Mouse (Mus musculus) fat pad, adult 2 months (tissue): ENCODE results near the gene St3gal5.

Source experiments
- DNase-seq: peaks from one replicate; pipeline ENCODE4 v3.0.0-alpha.2; 2011; ENCODE audit warnings: low read depth, low spot score; ENCODE audit errors: extremely low read depth

St3gal5 gene

DNA sequence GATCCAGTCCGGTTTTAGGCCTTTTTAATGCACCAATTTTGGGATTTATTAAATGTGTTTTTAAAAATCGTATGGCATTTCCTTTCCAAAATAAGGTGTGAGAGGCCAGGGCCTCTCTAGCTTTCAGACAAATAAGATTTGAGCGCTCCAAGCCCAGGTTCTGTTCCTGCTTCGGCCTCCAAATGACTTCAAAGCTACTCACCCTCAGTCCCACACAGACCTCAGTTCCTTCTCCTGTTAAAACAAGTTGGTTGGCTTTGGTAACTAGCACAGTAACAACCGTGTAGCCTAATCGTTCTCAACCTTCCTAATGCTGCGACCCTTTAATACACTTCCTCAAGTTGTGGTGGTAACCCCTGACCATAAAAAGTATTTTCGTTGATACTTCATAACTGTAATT, 723 bp upstream of the St3gal5 start:
- no peak for DNase-seq

DNA sequence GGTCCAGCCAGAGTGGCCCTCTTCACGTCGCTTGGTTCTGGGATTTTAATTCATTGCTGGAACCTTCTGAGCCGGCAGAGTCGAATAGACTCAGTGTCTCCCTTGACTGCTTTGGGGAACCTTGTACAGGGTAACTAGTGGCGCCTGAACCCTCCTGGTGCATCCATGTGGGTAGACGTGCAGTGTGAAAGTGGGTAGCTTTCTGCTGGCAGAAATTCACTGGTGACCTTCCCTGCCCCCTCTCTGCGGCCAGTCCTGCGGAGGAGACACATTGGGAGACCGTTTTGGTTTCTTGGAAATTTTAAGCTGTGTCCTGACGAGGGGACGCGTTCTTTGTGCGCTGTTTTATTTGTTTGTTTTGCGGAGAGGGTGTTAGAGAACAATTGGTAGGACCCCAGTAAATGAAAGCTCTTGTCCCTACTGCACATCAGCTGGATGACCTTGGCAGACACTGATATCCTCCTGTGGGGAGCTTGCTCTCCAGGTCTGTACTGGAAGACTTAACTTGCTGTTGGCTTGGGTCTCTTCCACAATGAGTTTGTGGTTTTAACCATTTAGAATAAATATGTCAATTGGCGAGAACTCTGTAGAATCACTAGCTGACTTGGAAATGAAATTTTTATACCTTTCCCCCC, 746 bp downstream of the St3gal5 start:
- no peak for DNase-seq

- DNase-seq = no peak
Measured at GRCm38 (mm10) chr6:72098691-72099090, 1.3 kb downstream of the St3gal5 start.

DNA sequence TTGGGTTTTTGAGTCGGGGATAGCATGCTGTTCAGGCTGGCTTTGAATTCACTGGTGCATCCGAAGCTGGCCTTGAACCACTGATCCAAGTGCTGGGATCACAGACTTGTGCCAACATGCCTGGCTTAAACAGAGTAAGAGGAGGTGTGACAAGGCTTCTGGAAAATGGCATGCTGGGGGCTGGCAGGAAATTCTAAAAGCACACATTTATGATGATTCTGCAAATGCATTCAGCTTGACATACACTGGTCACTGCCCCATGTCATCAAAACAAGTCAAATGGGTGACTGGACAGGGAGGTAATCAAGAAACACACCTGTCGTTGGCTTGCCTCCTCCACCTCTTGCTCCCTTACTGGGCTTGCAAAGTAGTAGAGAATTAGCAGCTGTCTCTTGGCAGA, 1.9 kb downstream of the St3gal5 start:
- DNase-seq = no peak

GRCm38 (mm10) chr6:72100171-72100570, 2.8 kb downstream of the St3gal5 start:
- DNase-seq = no peak

- no peak for DNase-seq
Measured at GRCm38 (mm10) chr6:72100939-72101338, 3.5 kb downstream of the St3gal5 start.

DNA sequence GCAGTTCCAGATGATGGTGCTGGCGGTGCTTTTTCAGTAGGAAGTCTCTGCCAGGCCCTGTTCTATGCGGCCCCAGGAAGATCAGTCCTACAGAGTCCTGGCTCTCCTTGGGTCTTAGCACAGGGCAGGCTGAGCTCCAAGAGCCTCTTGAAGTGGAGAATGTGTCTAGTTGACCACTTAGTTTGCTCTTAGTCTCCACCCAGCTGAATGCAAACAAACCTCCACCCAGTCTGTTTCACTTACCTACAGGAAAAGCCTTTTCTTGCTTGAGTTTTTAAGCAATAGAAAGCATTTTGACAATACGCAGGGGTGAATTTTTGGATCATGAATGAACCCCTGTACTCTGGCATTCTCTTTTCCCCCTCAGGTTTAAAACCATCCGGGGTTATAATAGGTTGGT, 4.0 kb downstream of the St3gal5 start:
- no peak for DNase-seq

GRCm38 (mm10) chr6:72102066-72102465, 4.7 kb downstream of the St3gal5 start:
- DNase-seq = no peak

GRCm38 (mm10) chr6:72104534-72104933, 7.1 kb downstream of the St3gal5 start:
- no peak for DNase-seq

DNA sequence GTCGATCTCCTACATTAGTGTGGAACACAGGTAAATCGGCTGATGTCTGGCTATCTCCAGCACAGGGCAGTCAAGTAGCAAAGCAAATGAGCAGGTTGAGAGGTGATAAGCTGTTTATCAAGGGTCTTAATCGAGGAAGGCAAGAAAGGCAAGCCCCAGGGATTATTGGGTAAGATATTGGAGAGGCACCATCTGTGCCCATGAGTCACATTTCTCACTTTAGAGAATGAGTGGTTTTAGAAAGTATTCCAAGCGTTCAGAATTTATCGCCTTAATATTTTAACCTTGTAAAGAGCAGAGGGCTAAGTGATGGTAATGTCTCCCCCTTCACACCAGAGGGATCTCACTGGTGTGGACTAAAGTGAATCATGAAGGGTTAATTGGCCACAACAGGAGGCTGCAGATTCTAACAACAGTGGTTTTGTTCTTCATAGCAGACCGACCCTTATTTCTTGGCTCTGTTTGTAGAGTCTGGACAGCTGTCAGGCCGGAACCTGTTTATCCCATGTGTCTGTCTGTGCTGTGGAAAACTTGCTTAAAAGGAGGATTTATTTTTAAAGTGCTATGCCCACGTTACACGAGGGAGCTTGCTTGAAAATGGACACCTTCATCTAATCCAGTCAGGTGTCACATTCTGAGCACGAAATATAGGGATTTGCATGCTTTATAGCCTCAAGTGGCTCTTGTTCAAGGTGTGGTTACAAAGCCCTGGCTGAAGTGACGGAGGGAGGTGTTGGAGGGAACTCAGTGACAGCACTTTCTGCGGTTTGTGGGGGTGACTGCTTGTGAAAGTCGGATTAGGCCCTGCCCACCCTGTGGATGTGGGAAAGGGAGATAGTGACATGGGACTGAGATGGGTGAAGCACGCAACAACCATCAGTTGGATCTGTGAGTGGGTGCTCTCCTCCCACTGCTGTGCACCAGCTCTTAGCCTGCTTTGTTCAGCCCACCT, 11.8 kb downstream of the St3gal5 start:
- peak; percentile 46 for DNase-seq

- DNase-seq = no peak
Measured at GRCm38 (mm10) chr6:72110577-72110976, 13.2 kb downstream of the St3gal5 start.

DNA sequence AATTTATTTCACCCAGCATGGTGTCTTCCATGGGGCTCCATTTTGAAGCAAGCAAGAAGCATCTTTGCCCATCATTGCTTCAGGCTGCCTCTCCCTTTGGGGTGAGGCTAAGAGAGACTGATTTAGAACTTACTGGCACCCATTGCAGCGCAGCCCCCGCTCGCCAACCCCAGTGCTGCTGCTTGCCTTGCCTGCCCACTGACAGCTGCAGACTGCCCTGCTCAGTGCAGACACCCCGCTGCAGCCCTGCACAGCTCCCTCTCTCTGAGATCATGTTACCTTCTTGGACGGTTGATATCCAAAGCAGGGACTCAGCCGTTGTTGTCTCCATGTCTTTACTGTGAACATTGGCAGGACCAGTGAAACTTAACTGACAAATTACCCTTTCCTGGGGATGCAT, 15.2 kb downstream of the St3gal5 start:
- no peak for DNase-seq

GRCm38 (mm10) chr6:72113093-72113702, 15.8 kb downstream of the St3gal5 start:
- no peak for DNase-seq

- DNase-seq = peak; percentile 49
Measured at GRCm38 (mm10) chr6:72114902-72115301, 17.5 kb downstream of the St3gal5 start.

DNA sequence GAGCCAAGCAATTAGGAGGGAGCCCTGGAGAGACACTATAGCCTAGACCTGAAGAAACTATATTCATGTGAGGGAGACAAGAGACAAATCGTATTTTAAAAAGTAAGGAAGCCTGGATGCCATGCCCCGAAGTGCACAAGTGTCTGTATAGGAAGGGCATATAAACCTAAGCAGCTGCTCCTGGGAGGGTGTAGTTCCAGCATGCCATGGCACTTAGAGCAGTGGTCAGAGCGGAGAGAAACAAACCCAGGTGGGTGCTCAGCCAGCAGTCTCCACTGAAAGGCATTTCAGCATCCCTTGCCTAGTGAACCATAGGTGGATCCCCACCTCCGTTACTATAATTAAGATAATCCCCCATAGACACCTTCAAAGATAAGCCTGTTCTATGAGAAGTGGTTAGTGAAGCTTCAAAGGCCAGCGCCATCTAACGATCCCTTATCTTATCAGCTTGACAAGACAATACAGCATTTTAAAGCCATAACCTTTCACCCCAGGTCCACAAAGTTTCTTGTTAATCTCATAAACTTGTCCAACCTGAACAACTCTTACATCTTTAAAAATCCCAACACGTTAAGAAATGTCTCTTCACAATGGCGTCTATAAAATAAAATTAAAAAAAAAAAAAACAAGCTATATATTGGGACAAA, 20.1 kb downstream of the St3gal5 start:
- DNase-seq = no peak

DNA sequence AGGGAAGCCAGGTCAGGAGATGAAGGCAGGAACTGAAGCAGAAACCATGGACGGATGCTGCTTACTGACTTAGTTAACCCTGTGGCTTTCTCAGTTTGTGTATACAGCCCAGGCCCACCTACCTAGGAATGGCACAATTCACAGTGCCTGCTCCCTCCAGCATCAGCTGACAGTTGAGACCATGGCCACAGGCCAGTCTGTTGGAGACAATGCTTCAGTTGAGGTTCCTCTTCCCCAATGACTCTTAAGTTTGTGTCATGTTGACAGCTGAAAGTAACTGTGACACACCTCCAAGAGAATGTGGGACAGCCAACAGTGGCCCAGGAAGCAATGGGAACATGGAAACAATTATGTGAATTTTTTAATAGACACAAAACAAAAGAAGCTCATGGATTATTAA, 22.5 kb downstream of the St3gal5 start:
- DNase-seq = no peak

DNA sequence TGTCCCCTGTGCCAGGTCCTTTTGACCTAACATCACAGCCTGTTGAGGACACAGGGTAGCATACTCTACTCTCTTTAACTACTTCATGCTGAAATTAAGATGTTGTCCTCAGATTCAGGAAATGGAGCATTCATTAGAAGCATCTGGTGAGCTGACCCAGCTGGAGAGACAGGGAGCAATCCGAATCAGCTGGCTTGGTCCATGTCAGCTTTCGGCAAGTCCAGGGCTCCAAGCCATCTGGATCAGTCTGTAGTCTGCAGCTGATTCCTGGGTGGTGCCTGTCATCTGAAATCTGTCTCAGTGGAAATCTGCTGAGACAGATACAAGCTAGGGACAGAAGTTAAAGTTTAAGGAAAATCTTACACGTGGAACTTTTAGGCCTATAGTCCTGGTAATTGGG, 23.9 kb downstream of the St3gal5 start:
- no peak for DNase-seq

- DNase-seq = no peak
Measured at GRCm38 (mm10) chr6:72122515-72122914, 25.1 kb downstream of the St3gal5 start.

DNA sequence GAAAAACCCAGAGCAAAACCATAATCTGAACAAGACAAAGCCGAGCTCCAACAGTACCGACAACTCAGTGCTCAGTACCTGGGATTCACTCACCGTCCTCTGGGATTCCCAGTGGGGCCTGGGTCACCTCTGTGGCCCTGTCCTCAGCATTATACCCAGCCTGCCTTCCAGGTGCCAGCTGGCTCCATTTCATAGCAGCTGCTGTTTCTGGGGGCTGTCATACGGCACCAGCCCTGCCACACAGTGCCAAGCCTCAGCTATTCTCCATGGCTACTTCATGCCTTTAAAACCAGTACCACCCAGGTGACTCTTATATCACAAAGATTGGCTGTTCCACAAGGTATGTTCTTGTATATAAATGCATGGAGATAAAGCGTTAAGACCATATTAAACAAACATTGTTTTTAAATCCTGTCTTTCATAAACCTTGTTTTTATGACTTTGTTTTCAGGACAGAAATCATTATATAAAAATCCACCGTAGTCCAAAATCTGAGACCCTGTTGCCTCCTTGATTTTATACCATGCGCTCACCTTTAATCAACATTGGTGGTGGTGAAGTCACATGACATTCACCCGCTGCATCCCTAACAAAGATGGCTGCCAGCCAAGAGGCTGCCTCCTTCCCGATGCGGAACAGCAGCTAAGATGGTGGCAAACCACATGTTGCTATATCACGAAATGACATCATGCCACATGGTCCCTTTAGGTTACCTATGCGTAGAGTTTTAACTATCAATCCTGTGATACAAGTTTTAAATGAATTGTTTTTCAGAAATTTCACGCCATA, 27.1 kb downstream of the St3gal5 start:
- DNase-seq = no peak

GRCm38 (mm10) chr6:72126128-72126917, 28.9 kb downstream of the St3gal5 start:
- no peak for DNase-seq
